Mouse (Mus musculus) CH12.LX (cell line): ENCODE data around the gene Gpx4. TPM values are rescaled to one million over a fixed set of nuclear protein-coding genes. Genes with fewer than 3 reads are reported as not detected.

Experiments
- DNase-seq: peaks from one replicate; pipeline ENCODE4 v3.0.0-alpha.2; 2013; ENCODE audit errors: extremely low read depth
- H3K27ac ChIP-seq: 2 replicates; pipeline ENCODE4 v1.5.1; 2012; ENCODE audit warnings: low read depth, mild to moderate bottlenecking, control low read depth, moderate library complexity; ENCODE audit not compliant: insufficient read depth
- H3K27me3 ChIP-seq: replicated peaks from 2 replicates; pipeline ENCODE3; 2012; ENCODE audit warnings: inconsistent platforms
- H3K36me3 ChIP-seq, 2 experiments: replicated peaks in 1 of 2; 2 replicates each; pipeline versions ENCODE3 to v1.6.1; 2012; ENCODE audit warnings: inconsistent platforms in 1 of 2, low read length in 1 of 2, mild to moderate bottlenecking in 1 of 2, mixed read lengths in 1 of 2, moderate library complexity in 1 of 2; ENCODE audit not compliant: control insufficient read depth in 1 of 2, insufficient read depth in 1 of 2
- H3K4me1 ChIP-seq, 2 experiments: 2 replicates each; pipeline ENCODE4 v1.6.1; 2012; ENCODE audit warnings: inconsistent platforms in 1 of 2, moderate library complexity in 1 of 2; ENCODE audit not compliant: insufficient read depth in 2 of 2, control insufficient read depth in 1 of 2
- H3K4me2 ChIP-seq: 2 replicates; pipeline ENCODE4 v1.6.1; 2012; ENCODE audit warnings: low read depth, mild to moderate bottlenecking, control low read depth; ENCODE audit not compliant: poor library complexity, insufficient read depth, severe bottlenecking
- H3K4me3 ChIP-seq, 3 experiments: fragments of 150-350 bp in 1 of 3; sonication (generic) in 1 of 3; replicated peaks in 1 of 3; 2 replicates each; pipeline versions ENCODE3 to v1.5.1; 2011 to 2012; ENCODE audit warnings: low read depth in 2 of 3, low read length in 2 of 3, mild to moderate bottlenecking in 2 of 3, moderate library complexity in 2 of 3, control low read depth in 1 of 3, improper control_type of control experiment in 1 of 3, inconsistent platforms in 1 of 3, mixed read lengths in 1 of 3; ENCODE audit not compliant: poor library complexity in 1 of 3
- H3K79me2 ChIP-seq: replicated peaks from 2 replicates; pipeline ENCODE4 v1.6.1; 2012; ENCODE audit warnings: mild to moderate bottlenecking, moderate library complexity; ENCODE audit not compliant: control insufficient read depth, poor library complexity, insufficient read depth, severe bottlenecking; ENCODE audit errors: extremely low read depth
- H3K9ac ChIP-seq: 2 replicates; pipeline ENCODE4 v1.6.1; 2012; ENCODE audit warnings: low read depth, mild to moderate bottlenecking, control low read depth, moderate library complexity; ENCODE audit not compliant: insufficient read depth
- H3K9me3 ChIP-seq: replicated peaks from 2 replicates; pipeline ENCODE3; 2012; ENCODE audit warnings: low read length, inconsistent platforms, mixed read lengths
- BHLHE40 ChIP-seq: IDR thresholded peaks from 2 replicates; pipeline ENCODE4 v1.6.1; 2011; ENCODE audit warnings: mild to moderate bottlenecking, low read depth, low read length, improper control_type of control experiment
- ELF1 ChIP-seq: IDR thresholded peaks from 2 replicates; pipeline ENCODE4 v1.6.1; 2014; ENCODE audit warnings: low read depth, mild to moderate bottlenecking, inconsistent platforms, low read length, improper control_type of control experiment
- GABPA ChIP-seq: IDR thresholded peaks from 2 replicates; pipeline ENCODE4 v1.6.1; 2012; ENCODE audit warnings: low read depth, low read length, improper control_type of control experiment, inconsistent platforms; ENCODE audit not compliant: insufficient replicate concordance
- JUN ChIP-seq: IDR thresholded peaks from 2 replicates; pipeline ENCODE4 v1.6.1; 2011; ENCODE audit warnings: low read depth, mild to moderate bottlenecking, low read length, improper control_type of control experiment, moderate library complexity; ENCODE audit not compliant: insufficient read depth
- MAFK ChIP-seq: IDR thresholded peaks from 2 replicates; pipeline ENCODE4 v1.6.1; 2011; ENCODE audit warnings: low read length, improper control_type of control experiment; ENCODE audit not compliant: insufficient replicate concordance
- MAZ ChIP-seq: IDR thresholded peaks from 2 replicates; pipeline ENCODE4 v1.6.1; 2012; ENCODE audit warnings: low read depth, mild to moderate bottlenecking, inconsistent platforms, low read length, improper control_type of control experiment, moderate library complexity
- MEF2A ChIP-seq: IDR thresholded peaks from 2 replicates; pipeline ENCODE4 v1.6.1; 2014; ENCODE audit warnings: low read depth, mild to moderate bottlenecking, inconsistent platforms, low read length, improper control_type of control experiment, borderline replicate concordance
- MXI1 ChIP-seq: IDR thresholded peaks from 2 replicates; pipeline ENCODE4 v1.6.1; 2011; ENCODE audit warnings: mild to moderate bottlenecking, low read depth, low read length, improper control_type of control experiment
- NRF1 ChIP-seq: IDR thresholded peaks from 2 replicates; pipeline ENCODE4 v1.6.1; 2014; ENCODE audit warnings: low read depth, mild to moderate bottlenecking, inconsistent platforms, low read length, improper control_type of control experiment, moderate library complexity
- POLR2A ChIP-seq: IDR thresholded peaks from 2 replicates; pipeline ENCODE4 v1.6.1; 2011; ENCODE audit warnings: low read depth, mild to moderate bottlenecking, improper control_type of control experiment, low read length
- POLR2AphosphoS2 ChIP-seq: IDR thresholded peaks from 2 replicates; pipeline ENCODE4 v1.6.1; 2011; ENCODE audit warnings: low read depth, low read length, improper control_type of control experiment
- TCF12 ChIP-seq: IDR thresholded peaks from 2 replicates; pipeline ENCODE4 v1.6.1; 2014; ENCODE audit warnings: low read depth, mild to moderate bottlenecking, inconsistent platforms, low read length, improper control_type of control experiment
- USF1 ChIP-seq: IDR thresholded peaks from 2 replicates; pipeline ENCODE4 v1.6.1; 2014; ENCODE audit warnings: low read depth, mild to moderate bottlenecking, inconsistent platforms, low read length, improper control_type of control experiment
- USF2 ChIP-seq: conservative IDR thresholded peaks from 2 replicates; pipeline ENCODE4 v1.6.1; 2011; ENCODE audit warnings: low read depth, low read length, improper control_type of control experiment
- ZKSCAN1 ChIP-seq: IDR thresholded peaks from 2 replicates; pipeline ENCODE4 v1.6.1; 2012; ENCODE audit warnings: low read depth, inconsistent platforms, low read length, improper control_type of control experiment, borderline replicate concordance
- ZMIZ1 ChIP-seq: IDR thresholded peaks from 2 replicates; pipeline ENCODE4 v1.6.1; 2012; ENCODE audit warnings: low read depth, mild to moderate bottlenecking, inconsistent platforms, low read length, improper control_type of control experiment
- dilution Hi-C: fragments of 300-500 bp; cut with MboI; formaldehyde crosslinking; loops from 2 replicates; pipeline ENCODE4 v1.14.3; 2020; ENCODE audit warnings: low sequenced_read_pairs; ENCODE audit not compliant: extremely low pct_unique_long_range_greater_than_20kb, extremely low pct_ligation_motif_present
- in situ Hi-C: fragments of 300-500 bp; cut with MboI; formaldehyde crosslinking; loops from 3 replicates; pipeline ENCODE4 v1.14.3; 2019; ENCODE audit warnings: low sequenced_read_pairs, low pct_ligation_motif_present, low pct_unique_long_range_greater_than_20kb, mixed read lengths
- polyA plus RNA-seq: library from polyadenylated mRNA; unstranded; fragments of >175 nt; gene quantifications from 2 replicates; pipeline ENCODE4 v1.2.1, GENCODE M21; 2012; ENCODE audit warnings: low read depth; ENCODE audit not compliant: insufficient read length
- total RNA-seq, 2 experiments: library from RNA; depleted of rRNA; stranded (reverse); fragments of 300-350 nt in 1 of 2; fragments of >200 nt in 1 of 2; gene quantifications; 2 replicates each; pipeline ENCODE4 v1.2.3; 2012 to 2014

The Gpx4 gene
- total and polyA plus RNA-seq, 3 experiments = 332 to 459 (median 386) TPM

GRCm38 (mm10) chr10:80017771-80018170 is 29.2 kb upstream of the Gpx4 start:
- Histone ChIP-seq H3K27me3 (no peaks in the 10 kb centered on the region), H3K4me1 (peaks cover 12 to 34% of the 10 kb centered on the region in 2 experiments), H3K9me3 (no peaks in the 10 kb centered on the region), H3K36me3 (peaks cover 44 to 76% of the 10 kb centered on the region in 2 experiments), H3K4me3 (peak overlapping the region; percentile 11 to 80 (median 77)), H3K27ac (peak overlapping the region; percentile 62), H3K9ac (peak overlapping the region; percentile 86), H3K79me2 (peaks cover 8% of the 10 kb centered on the region), H3K4me2 (peak overlapping the region; percentile 85)
- dilution Hi-C loops (no loop called here), in situ Hi-C loops (no loop called here)
- no peak for DNase-seq
- TF ChIP-seq ZMIZ1 = no peak
- TF ChIP-seq MAFK = no peak
- TF ChIP-seq BHLHE40 = no peak
- no peak for TF ChIP-seq ELF1

- DNase-seq = no peak
- Histone ChIP-seq H3K9ac (no peak overlapping the region), H3K27ac (no peak overlapping the region), H3K79me2 (peaks cover 8% of the 10 kb centered on the region), H3K4me1 (peaks cover 18 to 43% of the 10 kb centered on the region in 2 experiments), H3K27me3 (no peaks in the 10 kb centered on the region), H3K9me3 (no peaks in the 10 kb centered on the region), H3K4me2 (peak overlapping the region; percentile 0; the same call in 1 of the 2 replicates), H3K36me3 (peaks cover 36 to 69% of the 10 kb centered on the region in 2 experiments), H3K4me3 (no peak overlapping the region)
- in situ Hi-C loops (no loop called here), dilution Hi-C loops (no loop called here)
- TF ChIP-seq POLR2AphosphoS2 = no peak
- no peak for TF ChIP-seq JUN
- TF ChIP-seq NRF1 = no peak
- no peak for TF ChIP-seq USF2
- TF ChIP-seq MAFK = no peak
- TF ChIP-seq USF1 = no peak
- TF ChIP-seq POLR2A = no peak
- TF ChIP-seq TCF12 = no peak
- TF ChIP-seq GABPA = no peak
- TF ChIP-seq MAZ = no peak
- no peak for TF ChIP-seq MXI1
- TF ChIP-seq MEF2A = no peak
- TF ChIP-seq ZKSCAN1 = no peak
Measured at GRCm38 (mm10) chr10:80018739-80019297, 28.1 kb upstream of the Gpx4 start.
